Mouse (Mus musculus) MEL (cell line): ENCODE results near the gene Med11.

Source experiments
- CTCF ChIP-seq, 3 experiments: IDR thresholded peaks in 2 of 3; conservative IDR thresholded peaks in 1 of 3; 2 replicates each; pipeline ENCODE4 v1.5.1; 2011 to 2012; ENCODE audit warnings: low read length in 3 of 3, low read depth in 2 of 3, mild to moderate bottlenecking in 2 of 3, improper control_type of control experiment in 1 of 3, inconsistent platforms in 1 of 3, mixed read lengths in 1 of 3, moderate library complexity in 1 of 3; ENCODE audit not compliant: control insufficient read depth in 1 of 3, insufficient read depth in 1 of 3, poor library complexity in 1 of 3, severe bottlenecking in 1 of 3
- GATA1 ChIP-seq: IDR thresholded peaks from 2 replicates; pipeline ENCODE4 v1.6.1; 2011; ENCODE audit warnings: low read depth, low read length, improper control_type of control experiment
- NELFE ChIP-seq: IDR thresholded peaks from 2 replicates; pipeline ENCODE4 v1.6.1; 2011; ENCODE audit warnings: low read depth, low read length, improper control_type of control experiment
- POLR2A ChIP-seq, 2 experiments: IDR thresholded peaks; 2 replicates each; pipeline ENCODE4 v1.6.1; 2011 to 2012; ENCODE audit warnings: low read length in 2 of 2, mild to moderate bottlenecking in 2 of 2, control low read depth in 1 of 2, improper control_type of control experiment in 1 of 2, low read depth in 1 of 2, moderate library complexity in 1 of 2; ENCODE audit not compliant: control insufficient read depth in 1 of 2, insufficient read depth in 1 of 2, poor library complexity in 1 of 2
- POLR2AphosphoS2 ChIP-seq: IDR thresholded peaks from 2 replicates; pipeline ENCODE4 v1.6.1; 2011; ENCODE audit warnings: low read length, improper control_type of control experiment
- TAL1 ChIP-seq: IDR thresholded peaks from 2 replicates; pipeline ENCODE4 v1.6.1; 2012; ENCODE audit warnings: mild to moderate bottlenecking, inconsistent platforms, low read length, moderate library complexity, mixed read lengths

DNA sequence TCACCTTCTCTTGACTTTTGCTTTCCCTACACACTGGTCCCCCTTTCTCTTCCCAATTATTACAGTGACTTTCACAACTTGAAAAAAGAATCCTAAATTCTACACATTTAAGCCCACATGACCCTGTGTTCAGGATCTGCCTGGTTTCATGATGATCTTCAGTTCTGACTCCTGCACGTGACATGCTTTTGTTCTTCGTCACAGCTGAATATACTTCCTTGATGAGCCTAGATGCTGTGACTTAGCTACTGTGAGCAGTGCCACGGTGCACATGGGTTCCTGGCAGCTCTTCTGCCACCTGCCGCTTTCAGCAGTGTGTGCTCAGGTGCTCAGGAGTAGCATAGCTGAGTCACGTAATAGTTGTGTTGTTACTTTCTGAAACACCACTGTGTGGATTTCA lies 39.1 kb upstream of the Med11 start:
- TF ChIP-seq POLR2A (IDR thresholded peaks at IDR 0.05; ENCODE audit: control insufficient read depth in 1 of 2, insufficient read depth in 1 of 2, low read depth in 1 of 2, low read length in 2 of 2, poor library complexity in 1 of 2) = no peak
- TF ChIP-seq TAL1 = no peak
- TF ChIP-seq POLR2AphosphoS2 = no peak
- no peak for TF ChIP-seq NELFE
- TF ChIP-seq GATA1 = no peak
- TF ChIP-seq CTCF (IDR thresholded peaks at IDR 0.05 in 2 of 3, conservative IDR thresholded peaks at IDR 0.05 in 1 of 3; ENCODE audit: control insufficient read depth in 1 of 3, insufficient read depth in 1 of 3, low read depth in 2 of 3, low read length in 3 of 3, poor library complexity in 1 of 3, severe bottlenecking in 1 of 3) = no peak
